Mouse (Mus musculus): Measurements from ENCODE around the gene Ptn. TPM values are rescaled to one million over a fixed set of nuclear protein-coding genes. Genes with fewer than 3 reads are reported as not detected.
A peak's percentile ranks its signal among the peaks of the same experiment; 100 is the strongest.

Gene Ptn
- total RNA-seq, 2 experiments from 2014 or later, result 104 to 106 TPM

GRCm38 (mm10) chr6:36815992-36816391, 6.0 kb upstream of the Ptn start:
- no peak for DNase-seq

GRCm38 (mm10) chr6:36812666-36813515, 2.9 kb upstream of the Ptn start:
- DNase-seq, result no peak

- DNase-seq, result no peak
Observed at GRCm38 (mm10) chr6:36810448-36810847, 428 bp upstream of the Ptn start.

GRCm38 (mm10) chr6:36809311-36809726, 701 bp downstream of the Ptn start:
- peak; percentile 32 for DNase-seq

GRCm38 (mm10) chr6:36808306-36809058, 1.5 kb downstream of the Ptn start:
- DNase-seq, result no peak

- no peak for DNase-seq
Observed at GRCm38 (mm10) chr6:36806906-36807305, 3.1 kb downstream of the Ptn start.

- no peak for DNase-seq
Observed at GRCm38 (mm10) chr6:36800309-36800946, 9.6 kb downstream of the Ptn start.

- no peak for DNase-seq
Observed at GRCm38 (mm10) chr6:36797066-36797655, 12.9 kb downstream of the Ptn start.

- DNase-seq, result no peak
Observed at GRCm38 (mm10) chr6:36794535-36794934, 15.5 kb downstream of the Ptn start.

- no peak for DNase-seq
Observed at GRCm38 (mm10) chr6:36793775-36794174, 16.2 kb downstream of the Ptn start.

GRCm38 (mm10) chr6:36789261-36789660, 20.8 kb downstream of the Ptn start:
- no peak for DNase-seq

GRCm38 (mm10) chr6:36788576-36789191, 21.3 kb downstream of the Ptn start:
- DNase-seq, result no peak

GRCm38 (mm10) chr6:36784682-36785208, 25.3 kb downstream of the Ptn start:
- no peak for DNase-seq

- DNase-seq, result no peak
Observed at GRCm38 (mm10) chr6:36782481-36782880, 27.5 kb downstream of the Ptn start.

- DNase-seq, result no peak
Observed at GRCm38 (mm10) chr6:36777567-36778337, 32.3 kb downstream of the Ptn start.

GRCm38 (mm10) chr6:36777039-36777438, 33.0 kb downstream of the Ptn start:
- DNase-seq, result no peak

GRCm38 (mm10) chr6:36775647-36776360, 34.2 kb downstream of the Ptn start:
- DNase-seq, result no peak

GRCm38 (mm10) chr6:36772541-36772940, 37.5 kb downstream of the Ptn start:
- DNase-seq, result no peak

- DNase-seq, result no peak
Observed at GRCm38 (mm10) chr6:36769012-36769411, 41.0 kb downstream of the Ptn start.

- DNase-seq, result no peak
Observed at GRCm38 (mm10) chr6:36766941-36767340, 43.1 kb downstream of the Ptn start.

Data from heart, postnatal 4 days (tissue).